Mouse (Mus musculus): ENCODE data around the gene Cnnm3. TPM values are rescaled to one million over a fixed set of nuclear protein-coding genes. Genes with fewer than 3 reads are reported as not detected.
"Not testable (repeated sequence)": the region's sequence is repeated elsewhere in the genome, so short reads cannot be mapped to it uniquely, and the experiment has no call there.

Gene Cnnm3
- polyA plus RNA-seq, 1 experiment from 2014 or later: 5.4 TPM

- WGBS: 63% methylated on average over 6 of the region's 6 CpGs
- no peaks in the 10 kb centered on the region for H3K27me3 ChIP-seq (ENCODE audit: insufficient read depth, low read length)
- TF ChIP-seq CTCF (IDR thresholded peaks at IDR 0.05; ENCODE audit: low read depth): 0 out of 2 replicates have a peak, but pooled peaks have one; percentile 17
- no peak overlapping the region for H3K4me3 ChIP-seq (ENCODE audit: low read depth, low read length)
- H3K4me1 ChIP-seq (ENCODE audit: insufficient read depth): no peaks in the 10 kb centered on the region
- H3K36me3 ChIP-seq (ENCODE audit: insufficient read depth): peaks cover 32% of the 10 kb centered on the region; the same call in 1 of the 2 replicates
- H3K9ac ChIP-seq: no peak overlapping the region
- no peak for DNase-seq
- H3K27ac ChIP-seq (ENCODE audit: low read depth): no peak overlapping the region
- no peaks in the 10 kb centered on the region for H3K9me3 ChIP-seq (ENCODE audit: low read depth, low read length)
- H3K4me2 ChIP-seq: no peak overlapping the region
- no peak for ATAC-seq (ENCODE audit: insufficient read depth)
These were observed 23.0 kb downstream of the Cnnm3 start for GRCm38 (mm10) chr1:36534595-36535058.

- no peak overlapping the region for H3K4me2 ChIP-seq
- DNase-seq (no peak), ATAC-seq (ENCODE audit: insufficient read depth) (no peak)
- WGBS: 77% methylated on average over 11 of the region's 11 CpGs
- no peaks in the 10 kb centered on the region for H3K4me1 ChIP-seq (ENCODE audit: insufficient read depth)
- no peaks in the 10 kb centered on the region for H3K9me3 ChIP-seq (ENCODE audit: low read depth, low read length)
- H3K9ac ChIP-seq: no peak overlapping the region
- peaks cover 42% of the 10 kb centered on the region; the same call in 1 of the 2 replicates for H3K36me3 ChIP-seq (ENCODE audit: insufficient read depth)
- H3K4me3 ChIP-seq (ENCODE audit: low read depth, low read length): no peak overlapping the region
- no peak overlapping the region for H3K27ac ChIP-seq (ENCODE audit: low read depth)
- no peaks in the 10 kb centered on the region for H3K27me3 ChIP-seq (ENCODE audit: insufficient read depth, low read length)
- TF ChIP-seq CTCF (IDR thresholded peaks at IDR 0.05; ENCODE audit: low read depth): no peak
These were observed 24.1 kb downstream of the Cnnm3 start for GRCm38 (mm10) chr1:36535477-36536396.

GRCm38 (mm10) chr1:36536397-36536728 lies 24.7 kb downstream of the Cnnm3 start:
- no peaks in the 10 kb centered on the region for H3K4me1 ChIP-seq (ENCODE audit: insufficient read depth)
- WGBS: 47% methylated on average over 8 of the region's 8 CpGs
- H3K9me3 ChIP-seq (ENCODE audit: low read depth, low read length): no peaks in the 10 kb centered on the region
- DNase-seq: no peak
- H3K9ac ChIP-seq: no peak overlapping the region
- H3K27me3 ChIP-seq (ENCODE audit: insufficient read depth, low read length): no peaks in the 10 kb centered on the region
- no peak for ATAC-seq (ENCODE audit: insufficient read depth)
- no peak for TF ChIP-seq CTCF (IDR thresholded peaks at IDR 0.05; ENCODE audit: low read depth)
- H3K36me3 ChIP-seq (ENCODE audit: insufficient read depth): peaks cover 41% of the 10 kb centered on the region; the same call in 1 of the 2 replicates
- no peak overlapping the region for H3K4me2 ChIP-seq
- no peak overlapping the region for H3K4me3 ChIP-seq (ENCODE audit: low read depth, low read length)
- H3K27ac ChIP-seq (ENCODE audit: low read depth): no peak overlapping the region

- 91% methylated on average over 9 of the region's 9 CpGs for WGBS
- DNase-seq; H3K27ac ChIP-seq (ENCODE audit: low read depth); H3K27me3 ChIP-seq (ENCODE audit: insufficient read depth, low read length); H3K4me3 ChIP-seq (ENCODE audit: low read depth, low read length); H3K9ac ChIP-seq; H3K4me2 ChIP-seq; ATAC-seq (ENCODE audit: insufficient read depth); H3K4me1 ChIP-seq (ENCODE audit: insufficient read depth); H3K9me3 ChIP-seq (ENCODE audit: low read depth, low read length): not testable (repeated sequence)
- peaks cover 45% of the 10 kb centered on the region for H3K36me3 ChIP-seq (ENCODE audit: insufficient read depth)
These were observed 25.1 kb downstream of the Cnnm3 start, which contains the start of gene Ankrd23 for GRCm38 (mm10) chr1:36536783-36537182. TSS of gene Ankrd23 (minus strand) at chr1:36536883.

- DNase-seq (no peak), ATAC-seq (ENCODE audit: insufficient read depth) (no peak)
- no peak for TF ChIP-seq CTCF (IDR thresholded peaks at IDR 0.05; ENCODE audit: low read depth)
- H3K9ac ChIP-seq: no peak overlapping the region
- peaks cover 54% of the 10 kb centered on the region for H3K36me3 ChIP-seq (ENCODE audit: insufficient read depth)
- no peak overlapping the region for H3K4me2 ChIP-seq
- no peak overlapping the region for H3K4me3 ChIP-seq (ENCODE audit: low read depth, low read length)
- H3K9me3 ChIP-seq (ENCODE audit: low read depth, low read length): no peaks in the 10 kb centered on the region
- H3K27ac ChIP-seq (ENCODE audit: low read depth): no peak overlapping the region
- H3K27me3 ChIP-seq (ENCODE audit: insufficient read depth, low read length): no peaks in the 10 kb centered on the region
- no peaks in the 10 kb centered on the region for H3K4me1 ChIP-seq (ENCODE audit: insufficient read depth)
- 75% methylated on average over 4 of the region's 4 CpGs for WGBS
These were observed 27.1 kb downstream of the Cnnm3 start for GRCm38 (mm10) chr1:36538727-36539126.

- H3K9me3 ChIP-seq (ENCODE audit: low read depth, low read length): no peaks in the 10 kb centered on the region
- no peaks in the 10 kb centered on the region for H3K27me3 ChIP-seq (ENCODE audit: insufficient read depth, low read length)
- H3K4me2 ChIP-seq: no peak within 1 kb of the TSS
- 27% methylated on average over 9 of the region's 9 CpGs for WGBS
- H3K36me3 ChIP-seq (ENCODE audit: insufficient read depth): peaks cover 54% of the 10 kb centered on the region
- H3K27ac ChIP-seq (ENCODE audit: low read depth): no peak within 1 kb of the TSS
- no peak within 1 kb of the TSS for H3K4me3 ChIP-seq (ENCODE audit: low read depth, low read length)
- no peaks in the 10 kb centered on the region for H3K4me1 ChIP-seq (ENCODE audit: insufficient read depth)
- TF ChIP-seq CTCF (IDR thresholded peaks at IDR 0.05; ENCODE audit: low read depth): no peak
- no peak within 1 kb of the TSS for H3K9ac ChIP-seq
- no peak for ATAC-seq (ENCODE audit: insufficient read depth)
- no peak for DNase-seq
These were observed 27.5 kb downstream of the Cnnm3 start, which contains the start of gene Gm42417 for GRCm38 (mm10) chr1:36539186-36539585. TSS of gene Gm42417 (minus strand) at chr1:36539429.

GRCm38 (mm10) chr1:36540132-36540531 lies 28.5 kb downstream of the Cnnm3 start:
- H3K4me2 ChIP-seq: no peak overlapping the region
- no peaks in the 10 kb centered on the region for H3K4me1 ChIP-seq (ENCODE audit: insufficient read depth)
- H3K36me3 ChIP-seq (ENCODE audit: insufficient read depth): peaks cover 54% of the 10 kb centered on the region
- ATAC-seq (ENCODE audit: insufficient read depth): no peak
- WGBS: 87% methylated on average over 11 of the region's 11 CpGs
- no peak overlapping the region for H3K27ac ChIP-seq (ENCODE audit: low read depth)
- no peak for TF ChIP-seq CTCF (IDR thresholded peaks at IDR 0.05; ENCODE audit: low read depth)
- DNase-seq: no peak
- H3K4me3 ChIP-seq (ENCODE audit: low read depth, low read length): no peak overlapping the region
- no peak overlapping the region for H3K9ac ChIP-seq
- no peaks in the 10 kb centered on the region for H3K9me3 ChIP-seq (ENCODE audit: low read depth, low read length)
- H3K27me3 ChIP-seq (ENCODE audit: insufficient read depth, low read length): no peaks in the 10 kb centered on the region

Data from lung, embryonic 14.5 days (tissue).